Mouse (Mus musculus): ENCODE data around the gene Wdfy4.

Wdfy4 gene

DNA sequence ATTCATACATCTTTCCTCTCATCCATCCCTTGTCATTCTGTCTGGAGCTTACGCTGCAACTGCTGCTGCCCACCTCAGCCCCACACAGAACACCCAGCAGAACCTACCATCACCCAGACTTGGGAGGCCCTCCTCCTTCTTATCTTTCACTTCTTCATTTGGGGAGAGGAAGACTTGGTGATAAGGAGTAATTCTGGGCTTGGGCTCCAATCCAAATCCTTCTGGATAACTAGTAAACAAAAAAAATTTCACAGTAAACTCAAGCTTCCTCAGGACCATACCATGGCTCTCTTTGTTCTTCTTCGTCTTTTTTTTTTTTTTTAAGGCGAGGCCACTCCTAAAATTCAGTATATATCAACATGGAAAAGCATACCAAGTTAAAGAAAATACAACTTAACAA lies 112.0 kb downstream of the Wdfy4 start:
- no peak for DNase-seq

GRCm38 (mm10) chr14:33072351-33072750 lies 113.0 kb downstream of the Wdfy4 start:
- DNase-seq, result no peak

GRCm38 (mm10) chr14:33067676-33068075 lies 117.6 kb downstream of the Wdfy4 start:
- no peak for DNase-seq

- no peak for DNase-seq
These were observed 122.3 kb downstream of the Wdfy4 start for GRCm38 (mm10) chr14:33062996-33063395.

DNA sequence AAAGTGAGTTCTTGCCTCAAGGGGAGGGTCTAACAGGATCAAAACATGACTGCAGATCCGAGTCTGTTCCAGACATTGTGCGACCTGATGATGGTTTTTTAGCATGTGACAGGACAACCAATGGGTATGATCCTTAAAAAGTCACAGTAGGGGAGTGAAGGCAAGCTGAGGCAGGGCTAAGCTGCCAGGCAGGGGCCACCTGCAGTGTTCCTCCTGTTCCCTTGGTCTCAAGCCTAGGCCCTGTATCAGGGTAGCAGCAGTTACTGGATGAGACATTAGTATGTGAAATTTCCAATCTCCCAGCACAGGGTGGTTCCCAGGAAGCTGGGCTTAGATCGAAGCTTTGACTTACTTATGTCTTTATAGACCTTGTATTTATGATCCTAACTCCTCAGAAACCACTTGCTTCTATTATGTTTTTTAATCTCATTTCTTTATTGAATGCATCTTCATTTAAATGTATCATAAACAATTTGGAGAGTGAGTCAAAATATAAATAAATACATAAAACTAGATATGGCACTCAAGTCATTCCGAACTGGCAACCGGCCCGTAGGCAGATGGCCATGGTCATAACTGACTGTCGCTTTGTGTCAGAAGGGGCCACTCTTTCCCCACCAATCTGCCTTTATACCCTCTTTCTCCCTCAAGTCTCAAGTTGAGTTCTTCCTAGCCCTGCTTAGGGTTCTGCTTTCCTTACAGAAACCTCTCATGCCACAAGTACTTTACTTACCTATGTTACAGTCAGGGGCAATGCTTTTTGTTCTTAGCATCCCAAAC lies 126.2 kb downstream of the Wdfy4 start:
- no peak for DNase-seq

DNA sequence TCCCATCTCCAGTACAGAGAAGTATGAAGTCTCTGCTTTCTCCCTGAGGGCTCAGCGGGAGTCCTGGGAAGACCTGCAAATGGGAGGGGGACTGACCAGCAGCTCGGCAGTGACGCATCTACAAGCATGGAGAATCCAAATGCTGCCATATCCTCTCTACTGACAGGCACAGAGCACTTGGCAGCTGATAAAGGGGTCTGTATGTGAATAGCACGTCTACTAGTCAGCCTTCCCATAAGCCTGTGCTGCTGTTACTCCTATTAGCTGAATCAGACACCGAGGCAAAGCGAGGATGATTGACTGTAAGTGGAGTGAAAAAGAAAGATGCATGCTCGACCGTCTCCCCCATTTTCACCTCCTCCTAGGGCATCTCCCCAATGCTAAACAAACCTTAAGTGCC lies 131.9 kb downstream of the Wdfy4 start:
- no peak for DNase-seq

DNA sequence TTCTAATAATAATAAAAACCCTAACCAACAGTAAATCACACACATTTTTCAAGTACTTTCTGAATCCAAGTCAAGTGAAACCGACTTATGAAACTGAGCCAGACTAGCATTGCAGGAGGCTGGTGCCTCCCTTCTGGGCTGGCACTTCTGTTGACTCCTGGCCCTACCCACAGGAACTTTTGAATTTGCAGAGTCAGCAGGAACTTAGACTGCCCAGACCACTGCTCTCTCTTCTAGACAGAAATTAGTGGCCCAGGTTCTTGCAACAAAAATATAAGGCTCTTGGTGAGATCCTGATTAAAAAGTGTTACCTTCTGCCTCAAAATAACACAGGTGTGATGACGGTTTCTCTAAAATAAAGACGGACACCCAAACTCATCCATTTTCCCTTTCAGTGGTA lies 140.1 kb downstream of the Wdfy4 start:
- no peak for DNase-seq

DNA sequence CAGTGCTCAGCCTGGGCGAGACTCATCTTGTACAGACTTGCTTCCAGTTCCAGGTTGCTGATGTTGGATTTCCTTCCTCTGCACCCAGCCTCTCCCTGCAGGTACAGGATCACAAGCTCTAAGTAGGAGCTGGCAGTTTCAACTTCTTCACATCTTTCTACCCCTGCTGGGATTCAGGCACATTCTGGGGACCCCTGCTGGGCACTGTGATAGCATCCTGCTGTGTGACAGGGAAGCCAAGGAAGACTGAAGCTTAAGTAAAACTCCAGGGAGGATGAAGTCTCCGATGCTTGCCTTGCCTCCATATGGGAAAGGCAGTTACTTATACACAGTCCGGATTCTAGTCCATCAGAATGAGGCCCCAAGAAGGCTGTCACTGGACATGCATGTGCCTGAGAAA lies 148.5 kb downstream of the Wdfy4 start:
- DNase-seq, result no peak

GRCm38 (mm10) chr14:33035386-33035785 lies 149.9 kb downstream of the Wdfy4 start:
- DNase-seq, result peak; percentile 22

- DNase-seq, result peak; percentile 23
These were observed 151.9 kb downstream of the Wdfy4 start for GRCm38 (mm10) chr14:33033424-33033823.

DNA sequence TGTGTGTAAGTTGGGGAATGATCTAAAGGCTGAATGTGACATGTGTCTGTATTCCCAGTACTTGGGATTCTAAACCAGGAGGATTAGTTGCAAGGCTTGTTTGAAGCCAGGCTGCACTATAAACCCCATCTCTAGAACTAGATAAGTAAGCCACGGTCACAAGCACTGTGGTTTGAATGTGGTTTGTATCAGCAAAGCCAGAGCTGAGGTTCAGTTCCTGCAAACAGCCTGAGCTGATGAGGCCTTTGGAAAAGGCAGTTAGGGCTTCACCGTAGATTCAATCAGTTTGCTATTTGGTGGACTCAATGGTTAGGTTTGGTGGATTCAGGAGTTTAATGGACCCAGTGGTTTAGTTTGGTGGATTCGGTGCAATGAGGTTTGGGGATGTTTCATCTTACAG lies 154.5 kb downstream of the Wdfy4 start:
- no peak for DNase-seq

- no peak for DNase-seq
These were observed 165.7 kb downstream of the Wdfy4 start for GRCm38 (mm10) chr14:33019606-33020005.

DNA sequence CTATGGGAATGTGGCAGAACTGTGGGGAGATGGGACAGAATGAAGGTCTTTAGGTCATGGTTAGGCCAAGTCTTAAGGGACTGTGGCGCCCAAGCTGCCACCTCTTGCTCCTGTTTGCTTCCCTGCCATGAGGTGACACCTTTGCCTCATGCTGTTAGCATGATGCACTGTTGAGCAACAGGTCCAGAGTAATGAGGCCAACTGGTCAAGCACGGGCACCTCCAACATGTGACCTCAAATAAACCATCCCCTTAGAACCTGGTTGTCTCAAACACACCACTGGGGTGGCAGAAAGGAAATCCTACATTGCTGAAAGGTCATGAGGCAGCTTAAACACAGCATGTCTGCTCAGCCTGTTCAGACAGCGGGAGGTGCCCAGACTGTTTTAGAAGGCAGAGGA lies 166.3 kb downstream of the Wdfy4 start:
- no peak for DNase-seq

- DNase-seq, result no peak
These were observed 177.7 kb downstream of the Wdfy4 start for GRCm38 (mm10) chr14:33007638-33008037.

DNA sequence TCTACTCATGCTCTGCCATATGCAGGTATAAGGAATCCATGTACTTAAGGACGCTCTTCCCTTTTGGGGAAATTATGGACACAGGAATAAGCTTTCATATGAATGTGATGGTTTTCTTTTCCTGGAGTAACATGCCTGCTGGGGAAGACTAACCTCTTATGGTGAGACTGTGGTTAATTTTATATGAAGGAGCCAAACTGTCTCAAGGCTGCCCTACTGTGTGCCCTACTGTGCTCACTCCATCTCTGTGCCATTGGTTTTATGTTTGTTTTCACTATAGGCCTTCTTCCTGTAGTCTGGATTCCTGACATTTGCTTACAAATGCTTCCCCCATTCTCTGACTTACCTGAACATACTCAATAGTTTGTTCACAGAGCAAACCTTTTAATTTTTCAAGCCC lies 180.2 kb downstream of the Wdfy4 start:
- no peak for DNase-seq

- DNase-seq, result no peak
These were observed 185.0 kb downstream of the Wdfy4 start for GRCm38 (mm10) chr14:33000112-33000979.

DNA sequence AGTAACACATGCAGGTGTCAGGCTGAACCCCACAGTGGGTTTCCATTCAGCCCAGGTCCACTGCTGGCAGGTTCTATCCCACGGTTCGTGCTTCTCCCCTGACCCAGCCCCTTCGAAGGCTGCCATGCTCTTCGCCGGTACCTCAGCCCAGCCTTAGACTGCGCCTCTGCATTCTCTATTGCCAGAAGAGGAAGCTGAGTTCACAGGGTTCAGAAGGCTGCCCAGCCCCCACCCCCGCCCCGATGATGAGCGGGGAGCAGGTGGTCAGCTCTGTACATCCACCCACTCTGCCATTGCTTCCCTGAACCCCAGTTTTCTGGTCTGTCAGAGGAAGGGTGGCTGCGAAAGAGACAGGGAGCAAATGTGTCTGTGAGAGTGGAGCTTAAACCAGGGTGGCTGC lies 185.8 kb downstream of the Wdfy4 start:
- DNase-seq, result no peak

DNA sequence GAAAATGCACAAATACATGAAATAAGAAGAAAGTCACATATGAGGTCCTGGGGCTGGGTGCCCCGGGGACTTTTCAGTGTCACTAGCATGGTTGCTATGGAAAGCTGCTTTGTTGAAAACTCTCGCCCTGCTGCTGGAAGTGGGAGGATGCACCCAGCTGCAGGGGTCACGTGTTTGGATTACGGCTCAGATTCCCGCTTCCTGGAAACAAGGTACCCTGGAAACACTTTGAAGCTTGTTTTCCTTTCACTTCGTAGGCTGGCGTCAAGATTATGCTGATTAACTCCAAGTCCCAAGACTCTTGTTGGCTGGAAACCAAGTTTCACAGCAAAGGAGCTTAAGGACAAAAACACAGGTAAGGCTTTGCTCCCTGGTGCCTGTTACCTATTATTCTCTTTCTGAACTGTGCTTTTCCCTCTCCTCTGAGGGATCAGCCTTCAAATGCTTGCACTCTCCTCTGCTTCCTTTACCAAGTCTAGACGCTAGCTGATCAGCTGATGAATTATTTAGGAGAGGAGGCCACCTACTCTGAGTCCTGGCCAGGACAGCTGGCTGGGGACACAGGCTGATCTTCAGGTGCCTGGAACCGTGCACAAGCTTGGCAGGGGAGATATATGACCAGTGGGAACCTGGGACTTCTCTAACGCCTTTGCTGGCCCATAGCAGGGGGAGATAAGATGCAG lies 190.2 kb downstream of the Wdfy4 start:
- peak; percentile 36 for DNase-seq

GRCm38 (mm10) chr14:32991082-32991481 lies 194.2 kb downstream of the Wdfy4 start, which contains the start of gene Lrrc18:
Lrrc18 (plus strand) TSS chr14:32991382.
- no peak for DNase-seq

GRCm38 (mm10) chr14:32986659-32987058 lies 198.6 kb downstream of the Wdfy4 start:
- DNase-seq, result no peak

GRCm38 (mm10) chr14:32984176-32984738 lies 201.1 kb downstream of the Wdfy4 start:
- no peak for DNase-seq

DNA sequence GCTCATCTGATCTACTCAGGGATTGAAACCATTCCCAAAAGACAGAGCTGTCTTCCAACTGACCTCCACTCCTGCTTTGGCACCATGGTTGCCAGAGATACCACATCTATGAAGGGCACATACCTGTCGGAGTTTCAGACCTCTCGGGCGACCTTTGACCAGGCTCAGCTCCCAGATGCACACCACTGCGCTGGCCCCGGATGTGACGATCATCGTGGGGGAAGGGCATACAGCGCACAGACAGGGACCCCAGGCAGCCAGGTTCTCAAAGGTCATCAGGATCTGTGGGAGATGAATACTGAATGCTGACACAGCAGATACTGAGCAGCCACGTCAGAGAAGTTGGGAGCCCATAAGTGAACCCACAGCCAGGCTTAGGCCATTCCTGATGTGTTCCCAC lies 214.6 kb downstream of the Wdfy4 start:
- DNase-seq, result no peak

GRCm38 (mm10) chr14:32964742-32965141 lies 220.6 kb downstream of the Wdfy4 start:
- DNase-seq, result no peak

All from kidney, postnatal 14 days (tissue).